ENCODE assay signal across 8 mouse cellular contexts in the genomic region with DNA sequence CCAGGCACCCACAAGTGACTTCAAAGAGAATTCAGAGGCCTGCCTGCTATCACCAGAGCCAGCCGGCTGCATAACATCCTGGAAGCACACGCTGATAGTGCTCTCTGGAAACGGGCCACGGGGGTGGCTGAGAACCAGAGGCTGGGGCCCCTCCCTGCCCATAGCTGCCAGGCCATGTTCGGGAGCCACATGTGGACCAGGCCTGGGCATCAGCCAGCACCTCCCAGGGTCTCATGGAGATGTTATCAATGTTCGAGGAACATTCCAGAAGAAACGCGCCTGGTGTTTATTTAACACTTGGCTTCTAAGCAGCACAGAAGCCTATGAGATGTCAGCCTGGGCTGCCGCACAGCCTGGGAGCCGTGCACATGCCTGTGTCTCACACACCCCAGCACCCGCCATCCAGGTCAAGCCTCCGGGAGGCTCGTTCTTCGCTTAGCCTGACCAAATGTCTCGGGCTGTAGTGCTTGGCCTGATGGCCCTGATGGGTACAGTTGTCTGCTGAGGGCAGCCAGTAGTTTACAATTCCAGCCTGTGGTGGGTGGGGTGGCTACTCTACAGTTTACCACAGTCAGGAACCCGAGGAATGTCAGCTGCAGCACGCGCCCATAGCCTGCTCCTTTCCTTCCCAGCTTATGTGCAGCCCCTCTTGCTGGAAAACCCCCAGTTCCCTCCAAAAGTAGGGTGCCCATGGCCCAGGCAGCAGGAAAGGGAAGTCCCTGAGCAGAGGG. TPM values are rescaled to one million over a fixed set of nuclear protein-coding genes. Genes with fewer than 3 reads are reported as not detected.
A peak's percentile ranks its signal among the peaks of the same experiment; 100 is the strongest.
DNase-seq lines count a peak whose midpoint lies in the region; ATAC-seq and TF ChIP-seq lines count a peak whose summit lies in the region.

No protein-coding gene starts in this region.

- ATAC-seq in hindbrain, embryonic 11.5 days (ENCODE audit: low FRiP score), result no peak
- ATAC-seq in hindbrain, embryonic 13.5 days (ENCODE audit: low FRiP score), result no peak
- peak; percentile 91 for ATAC-seq in lung, embryonic 14.5 days (ENCODE audit: insufficient read depth)
- no peak for ATAC-seq in monocyte, adult 5-6 weeks (replicated peaks; ENCODE audit: insufficient number of reproducible peaks, low FRiP score, low TSS enrichment, poor library complexity, severe bottlenecking)

- H3K9ac ChIP-seq in hindbrain, embryonic 11.5 days (ENCODE audit: low read depth, low read length), result no peak overlapping the region
- H3K9ac ChIP-seq in hindbrain, embryonic 13.5 days, result no peak overlapping the region
- H3K9ac ChIP-seq in lung, embryonic 14.5 days, result 0 out of 2 replicates have a peak overlapping the region, but pooled peaks have one; percentile 14

- no peak overlapping the region for H3K27ac ChIP-seq in hindbrain, embryonic 11.5 days (ENCODE audit: low read depth, low read length)
- no peak overlapping the region for H3K27ac ChIP-seq in hindbrain, embryonic 13.5 days
- H3K27ac ChIP-seq in lung, embryonic 14.5 days (ENCODE audit: low read depth), result peak overlapping the region; percentile 83

- peak; percentile 5 for DNase-seq in hindbrain, embryonic 11.5 days (ENCODE audit: low spot score)
- peak; percentile 49 for DNase-seq in gastrocnemius, postnatal 10 days
- peak; percentile 61 to 63 for DNase-seq in kidney, adult 8-10 months
- DNase-seq in lung, embryonic 14.5 days, result peak; percentile 90
- DNase-seq in yolk sac, embryonic 10.5 days (ENCODE audit: low spot score), result peak; percentile 73
- no peak for DNase-seq in thymus, postnatal 0 days (ENCODE audit: low spot score)

- H3K4me1 ChIP-seq in hindbrain, embryonic 11.5 days (replicated peaks; ENCODE audit: control insufficient read depth, insufficient read depth, low read length), result no peaks in the 10 kb centered on the region
- H3K4me1 ChIP-seq in hindbrain, embryonic 13.5 days (replicated peaks), result no peaks in the 10 kb centered on the region
- peaks cover 16% of the 10 kb centered on the region for H3K4me1 ChIP-seq in lung, embryonic 14.5 days (ENCODE audit: insufficient read depth)

- H3K4me3 ChIP-seq in hindbrain, embryonic 11.5 days (ENCODE audit: low read depth, low read length), result no peak overlapping the region
- H3K4me3 ChIP-seq in hindbrain, embryonic 13.5 days, result no peak overlapping the region
- H3K4me3 ChIP-seq in lung, embryonic 14.5 days (ENCODE audit: low read depth, low read length), result no peak overlapping the region

- peaks cover 9% of the 10 kb centered on the region; the same call in 1 of the 2 replicates for H3K36me3 ChIP-seq in hindbrain, embryonic 11.5 days (ENCODE audit: control insufficient read depth, insufficient read depth, low read length)
- H3K36me3 ChIP-seq in hindbrain, embryonic 13.5 days, result peaks cover 39% of the 10 kb centered on the region
- H3K36me3 ChIP-seq in lung, embryonic 14.5 days (ENCODE audit: insufficient read depth), result peaks cover 32% of the 10 kb centered on the region

- TF ChIP-seq CTCF in lung, embryonic 14.5 days (IDR thresholded peaks at IDR 0.05; ENCODE audit: low read depth), result no peak

- H3K27me3 ChIP-seq in hindbrain, embryonic 11.5 days (ENCODE audit: control insufficient read depth, insufficient read depth, low read length), result no peaks in the 10 kb centered on the region
- H3K27me3 ChIP-seq in hindbrain, embryonic 13.5 days, result no peaks in the 10 kb centered on the region
- no peaks in the 10 kb centered on the region for H3K27me3 ChIP-seq in lung, embryonic 14.5 days (ENCODE audit: insufficient read depth, low read length)

- no peak overlapping the region for H3K4me2 ChIP-seq in hindbrain, embryonic 11.5 days (replicated peaks; ENCODE audit: low read depth, low read length)
- no peak overlapping the region for H3K4me2 ChIP-seq in hindbrain, embryonic 13.5 days
- H3K4me2 ChIP-seq in lung, embryonic 14.5 days, result peak overlapping the region; percentile 23; the same call in 1 of the 2 replicates

- WGBS in hindbrain, embryonic 11.5 days, result 69% methylated on average over 18 of the region's 18 CpGs
- 75% methylated on average over 18 of the region's 18 CpGs for WGBS in hindbrain, embryonic 13.5 days
- 7% methylated on average over 18 of the region's 18 CpGs for WGBS in lung, embryonic 14.5 days

- H3K9me3 ChIP-seq in hindbrain, embryonic 11.5 days (ENCODE audit: control insufficient read depth, low read length), result no peaks in the 10 kb centered on the region
- no peaks in the 10 kb centered on the region for H3K9me3 ChIP-seq in hindbrain, embryonic 13.5 days
- H3K9me3 ChIP-seq in lung, embryonic 14.5 days (ENCODE audit: low read depth, low read length), result no peaks in the 10 kb centered on the region

RNA-seq across cellular contexts. Expression of a gene that starts 31.2 kb away (rescaled TPM):
- 34.6 and 41.8 TPM in 2 replicates for polyA plus RNA-seq in hindbrain, embryonic 11.5 days (2014; fragmentation: Nextera tagmentation; extraction: Ambion mirVana)
- polyA plus RNA-seq in hindbrain, embryonic 13.5 days (2015; fragmentation: Nextera tagmentation; extraction: Ambion mirVana), result 41.2 and 41.8 TPM in 2 replicates
- 10 to 100 TPM in 1 of 2 experiments, 1 to 10 TPM in 1; 9.9 to 10.4 TPM for total RNA-seq in gastrocnemius, postnatal 10 days (2021)
- polyA plus RNA-seq in lung, embryonic 14.5 days (2014; fragmentation: Nextera tagmentation; extraction: Ambion mirVana), result 38.4 and 43.8 TPM in 2 replicates
- polyA plus RNA-seq in thymus, postnatal 0 days (2015; fragmentation: Nextera tagmentation; extraction: Ambion mirVana), result 47.5 and 51.5 TPM in 2 replicates
- 24.9 to 35.4 TPM (median 27.8 TPM) in 3 replicates for total RNA-seq in monocyte, adult 5-6 weeks (2017)

RNA-seq across cellular contexts. Expression of a gene that starts 45.7 kb away (rescaled TPM):
- 1.2 and 1.8 TPM in 2 replicates for polyA plus RNA-seq in hindbrain, embryonic 11.5 days (2014; fragmentation: Nextera tagmentation; extraction: Ambion mirVana)
- 0.67 and 0.90 TPM in 2 replicates for polyA plus RNA-seq in hindbrain, embryonic 13.5 days (2015; fragmentation: Nextera tagmentation; extraction: Ambion mirVana)
- total RNA-seq in gastrocnemius, postnatal 10 days (2021), result 1 to 10 TPM; 2.1 to 4.5 TPM
- 2.0 and 3.0 TPM in 2 replicates for polyA plus RNA-seq in lung, embryonic 14.5 days (2014; fragmentation: Nextera tagmentation; extraction: Ambion mirVana)
- 121 and 126 TPM in 2 replicates for polyA plus RNA-seq in thymus, postnatal 0 days (2015; fragmentation: Nextera tagmentation; extraction: Ambion mirVana)
- 1,034 to 1,189 TPM (median 1,065 TPM) in 3 replicates for total RNA-seq in monocyte, adult 5-6 weeks (2017)

Comparison
In these comparisons a context has a peak if more than half of its experiments do, and no peak if none do; other contexts are left out.
1. RNA of a gene that starts 45.7 kb away (polyA plus RNA-seq): 121 to 126 TPM in thymus, postnatal 0 days; 2.0 to 3.0 TPM in lung, embryonic 14.5 days, 1.2 to 1.8 TPM in hindbrain, embryonic 11.5 days and 0.67 to 0.90 TPM in hindbrain, embryonic 13.5 days; every median in the first group is over 10 times any median in the second.